Mouse (Mus musculus): ENCODE data around the gene Actr3.
"Not testable (repeated sequence)": the region's sequence is repeated elsewhere in the genome, so short reads cannot be mapped to it uniquely, and the experiment has no call there.

The Actr3 gene

DNA sequence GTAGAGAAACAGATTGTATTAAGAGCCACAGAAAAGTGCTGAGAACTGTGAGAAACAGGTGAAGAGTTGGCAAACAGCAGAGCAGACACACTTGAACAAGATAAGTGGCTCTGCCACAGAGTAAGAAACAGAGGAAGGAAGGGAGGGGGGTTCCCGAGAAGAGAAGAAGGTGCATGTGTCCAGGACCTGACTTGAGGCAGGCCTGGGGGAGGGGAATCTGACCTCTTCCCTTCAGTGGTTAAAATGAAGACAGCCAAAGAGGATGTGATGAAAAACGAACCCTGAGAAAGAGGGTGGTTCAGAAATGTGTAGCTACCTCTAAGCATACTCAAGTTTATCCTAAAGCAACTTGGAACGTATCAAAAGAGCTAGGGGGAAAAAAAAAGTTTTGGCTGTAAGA lies 2.4 kb upstream of the Actr3 start:
- peak; percentile 43 for DNase-seq

DNA sequence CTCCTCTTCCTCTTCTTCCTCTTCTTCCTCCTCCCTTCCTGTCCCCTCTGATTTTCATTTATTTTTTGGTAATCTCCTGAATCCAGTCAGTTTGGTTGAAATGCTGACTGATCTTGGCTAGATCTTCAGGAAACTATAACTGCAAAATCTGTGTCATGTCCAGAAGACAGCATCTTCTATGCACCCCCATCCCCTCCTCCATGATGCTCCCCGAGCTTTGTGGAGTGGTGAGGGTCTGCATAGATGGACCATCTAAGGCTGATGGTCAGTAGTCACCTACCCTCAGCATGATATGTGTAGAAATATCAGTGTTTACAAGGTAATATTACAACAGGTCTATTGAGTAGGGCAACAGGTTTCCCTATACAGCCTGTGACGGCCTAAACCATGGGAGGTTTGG lies 1.6 kb upstream of the Actr3 start:
- no peak for DNase-seq

DNA sequence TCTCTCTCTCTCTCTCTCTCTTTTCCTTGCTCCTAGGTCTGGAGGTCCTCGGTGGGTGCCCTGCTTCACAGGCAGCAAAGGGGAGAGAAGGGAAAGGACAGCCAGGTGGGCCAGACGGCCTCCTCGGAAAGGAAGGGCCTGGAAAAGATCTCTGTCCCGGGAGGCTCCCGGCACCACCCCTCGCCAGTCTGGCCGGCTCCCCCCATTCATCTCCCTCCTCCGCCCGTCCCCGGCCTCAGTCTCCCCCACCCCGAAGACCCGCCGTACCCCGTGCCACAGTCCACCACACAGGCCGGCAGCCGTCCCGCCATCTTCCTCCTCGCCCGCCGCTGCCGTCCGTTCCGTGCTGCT lies 534 bp downstream of the Actr3 start:
- no peak for DNase-seq

DNA sequence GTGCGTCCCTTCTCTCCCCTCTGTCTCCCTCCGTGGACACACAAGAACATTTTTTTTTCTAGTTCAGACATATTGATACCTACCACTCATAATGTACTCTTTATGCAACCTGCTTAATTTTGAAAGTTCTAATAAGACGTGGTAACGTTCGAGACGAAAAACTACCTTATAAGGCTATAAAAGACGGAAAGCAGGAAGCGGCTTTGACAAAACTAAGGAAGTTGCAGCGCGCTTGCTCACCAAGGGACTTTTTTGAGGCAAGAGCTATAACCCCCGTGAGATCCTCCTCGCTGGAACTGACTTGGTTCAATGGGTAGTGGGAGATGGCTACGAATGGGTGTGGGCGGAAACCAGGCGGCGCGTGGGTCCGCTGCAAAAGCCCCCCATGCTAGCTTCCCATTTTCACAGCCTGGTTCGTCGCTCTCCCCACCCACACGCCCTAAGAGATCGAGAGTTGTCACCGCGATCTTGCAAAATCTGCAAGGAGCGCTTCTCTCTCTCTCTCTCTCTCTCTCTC lies 984 bp downstream of the Actr3 start:
- peak; percentile 78 for DNase-seq

DNA sequence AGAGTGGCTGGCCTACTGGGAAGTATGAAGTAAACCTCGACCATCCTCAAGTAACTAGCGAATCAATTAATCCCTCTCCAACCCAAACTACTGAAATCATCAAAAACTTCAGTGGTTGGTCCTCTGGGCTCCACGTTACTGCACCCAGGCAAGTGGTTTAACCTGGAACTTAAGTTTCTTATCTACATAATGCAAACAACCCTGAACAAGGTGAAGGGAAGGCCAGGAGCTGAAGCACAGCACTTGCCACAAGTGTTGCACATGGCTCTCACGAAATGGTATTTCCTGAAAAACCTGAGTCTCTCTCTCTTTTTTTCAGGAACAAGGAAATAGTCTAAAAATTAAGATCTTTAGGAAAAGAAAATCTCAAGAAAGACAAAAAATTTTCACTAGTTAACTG lies 4.2 kb downstream of the Actr3 start:
- DNase-seq: no peak

DNA sequence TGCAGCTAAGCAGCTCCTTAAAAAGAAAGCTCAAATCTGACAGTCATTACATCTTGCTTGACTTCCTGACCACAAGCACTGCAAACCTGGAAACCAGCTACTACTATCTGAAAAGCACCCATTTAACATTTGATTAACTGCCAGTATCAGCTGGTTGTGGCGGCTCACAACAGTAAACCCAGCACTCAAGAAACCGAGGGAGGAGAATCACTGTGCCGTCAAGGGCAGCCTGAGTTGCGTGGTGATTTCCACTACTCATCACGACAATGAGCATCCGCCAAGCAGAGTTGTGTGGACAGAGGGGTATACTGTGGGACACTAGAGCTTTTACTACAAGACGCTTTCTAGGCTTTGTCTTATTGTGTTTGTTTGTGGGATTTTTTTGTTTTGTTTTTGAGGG lies 4.8 kb downstream of the Actr3 start:
- DNase-seq: no peak

DNA sequence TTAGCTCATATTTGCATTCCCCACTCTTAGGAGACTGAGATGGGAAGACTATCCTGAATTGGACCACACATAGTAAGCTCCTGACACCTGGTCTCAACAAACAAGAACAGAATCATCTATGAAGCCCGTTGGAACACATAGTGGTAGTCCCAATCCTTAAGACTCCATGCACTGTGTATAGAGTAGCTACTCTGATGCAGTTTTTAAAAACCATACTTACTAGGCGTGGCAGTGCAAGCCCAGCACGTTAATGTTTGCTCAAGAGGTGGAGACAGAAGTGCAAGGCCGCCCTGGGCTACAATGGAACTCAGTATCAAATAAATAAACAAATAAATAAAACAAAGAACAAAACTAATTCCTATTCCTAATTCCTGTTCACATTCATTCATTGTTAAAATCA lies 5.5 kb downstream of the Actr3 start:
- DNase-seq: no peak

DNA sequence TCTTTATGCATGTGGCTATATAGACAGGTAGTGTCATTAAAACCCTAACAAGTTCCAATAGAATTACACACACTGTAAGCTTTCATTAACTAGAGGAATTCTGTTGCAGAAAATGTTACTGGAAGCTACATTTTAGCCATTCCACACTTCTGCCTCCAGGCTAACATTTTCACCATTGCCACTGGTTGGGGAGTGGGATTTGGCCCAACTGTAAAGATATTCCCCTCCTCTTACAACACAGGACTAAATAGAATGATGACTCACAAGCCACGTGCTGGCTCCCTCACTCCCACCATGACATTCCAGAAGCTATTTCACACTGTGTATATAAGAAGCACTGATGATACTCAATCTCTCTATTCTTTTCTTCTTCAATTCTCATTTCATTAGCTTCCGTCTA lies 7.2 kb downstream of the Actr3 start:
- no peak for DNase-seq

DNA sequence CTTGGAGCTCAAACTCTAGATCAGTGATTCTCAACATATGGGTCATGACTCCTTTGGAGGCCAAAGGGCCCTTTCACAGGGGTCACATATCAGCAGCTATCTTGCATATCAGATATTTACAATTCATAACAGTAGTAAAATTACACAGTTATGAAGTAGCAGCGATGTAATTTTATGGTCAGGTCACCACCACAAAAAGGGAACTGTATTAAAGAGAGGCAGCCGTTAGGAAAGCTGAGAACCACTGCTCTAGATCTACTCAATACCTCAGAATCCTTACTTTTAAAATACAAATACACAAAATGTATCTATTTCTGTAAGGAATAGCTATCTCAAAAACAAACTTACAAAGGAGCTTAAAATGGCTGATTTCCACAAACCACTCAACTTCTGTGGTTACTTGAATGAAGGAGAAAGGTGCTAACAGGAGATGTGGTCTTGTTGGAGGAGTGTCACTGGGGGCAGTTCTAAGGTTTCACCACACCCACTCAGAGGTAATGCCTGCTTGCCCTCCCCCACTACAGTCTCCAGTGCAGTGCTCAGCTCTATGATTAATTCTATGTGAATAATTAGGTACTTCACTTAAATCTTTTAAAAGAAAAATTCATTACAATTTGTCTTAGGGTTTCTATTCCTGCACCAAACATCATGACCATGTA lies 9.0 kb downstream of the Actr3 start:
- DNase-seq: no peak

DNA sequence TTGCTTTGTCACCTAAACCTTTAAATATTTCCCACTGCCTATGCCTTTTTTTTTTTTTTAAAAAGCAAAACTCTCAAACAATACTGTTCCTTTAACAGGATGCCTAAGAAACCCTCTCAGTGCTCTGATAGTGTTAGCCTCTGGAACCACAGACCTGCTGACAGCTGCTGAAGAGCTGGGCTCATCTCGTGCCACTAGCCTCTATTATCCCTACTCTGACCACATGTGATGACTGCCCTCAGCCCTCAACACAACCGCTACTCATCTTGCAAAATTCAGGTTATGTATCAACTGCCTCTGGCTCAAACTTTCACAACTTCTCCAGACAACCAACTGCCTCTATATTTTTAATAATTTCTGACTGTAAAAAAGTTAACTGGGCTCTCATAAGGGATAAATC lies 15.6 kb downstream of the Actr3 start:
- no peak for DNase-seq

DNA sequence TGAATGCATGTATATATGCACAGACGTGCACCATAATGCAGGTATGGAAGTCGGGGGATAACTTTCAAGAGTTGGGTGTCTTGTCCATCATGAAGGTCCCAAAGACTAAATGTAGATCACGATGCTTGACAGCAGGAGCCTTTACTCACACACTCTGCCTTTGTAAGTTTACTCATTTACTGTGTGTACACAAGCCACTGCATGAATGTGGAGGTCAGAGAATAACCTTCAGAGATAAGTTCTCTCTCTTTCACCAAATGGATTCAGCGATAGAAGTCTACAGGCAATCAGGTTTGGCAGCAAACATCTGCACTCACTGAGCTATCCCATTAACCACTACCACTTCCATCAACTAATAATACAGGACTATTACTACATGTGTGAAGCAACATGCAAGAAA lies 16.8 kb downstream of the Actr3 start:
- DNase-seq: no peak

DNA sequence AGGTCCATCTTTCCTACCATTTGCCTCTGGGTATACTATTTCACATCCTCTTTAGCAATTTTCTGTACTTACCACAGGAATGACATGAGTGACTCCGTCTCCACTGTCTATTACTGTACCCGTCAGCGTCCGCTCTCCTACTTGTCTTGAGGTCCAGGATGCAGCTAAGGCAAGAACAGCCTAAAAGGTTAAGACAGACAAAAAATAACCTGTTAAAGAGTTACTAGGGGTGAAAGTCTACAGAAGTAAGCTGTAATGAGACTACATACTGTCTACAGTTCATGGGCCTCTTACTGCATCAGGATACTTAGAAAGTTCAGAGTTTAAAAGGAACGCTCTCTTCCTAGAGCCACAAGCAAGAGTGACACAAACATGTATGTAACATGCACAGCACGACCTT lies 28.3 kb downstream of the Actr3 start:
- DNase-seq: no peak

DNA sequence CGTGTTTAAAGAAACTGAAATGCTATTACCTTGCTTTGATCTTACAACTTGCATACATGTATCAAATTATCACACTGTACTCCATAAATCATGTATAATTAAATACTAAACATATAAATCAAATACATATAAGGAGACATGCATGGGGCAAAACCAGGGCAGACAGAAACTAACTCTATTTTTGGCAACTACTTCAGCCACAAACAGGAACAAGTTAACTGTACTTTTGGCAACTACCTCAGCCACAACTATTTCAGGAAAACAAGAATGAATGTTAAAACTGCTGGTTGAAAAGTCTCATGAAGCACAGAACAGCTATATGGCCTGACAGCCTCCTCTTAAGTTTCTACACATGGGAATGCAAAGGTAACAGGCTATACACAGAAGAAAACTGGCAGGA lies 40.1 kb downstream of the Actr3 start:
- no peak for DNase-seq

DNA sequence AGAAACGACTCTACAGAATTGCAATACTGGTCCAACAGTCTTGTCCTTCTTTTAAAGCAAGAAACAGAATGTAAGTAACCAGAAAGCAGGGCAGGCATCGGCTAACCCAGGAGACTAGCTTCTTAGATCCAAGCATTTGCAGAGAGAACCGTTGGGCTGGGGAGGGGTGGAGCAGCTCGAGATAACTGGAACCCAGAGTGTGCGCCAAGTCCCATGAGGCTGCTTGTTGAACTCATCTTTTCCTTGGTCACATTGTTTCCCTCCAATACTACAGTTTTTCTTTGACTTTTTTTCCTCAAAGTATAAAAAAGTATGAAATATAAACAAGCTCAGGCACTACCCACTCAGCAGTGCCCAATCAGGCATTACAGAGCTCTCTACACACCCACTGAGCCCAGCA lies 42.2 kb downstream of the Actr3 start:
- not testable (repeated sequence) for DNase-seq

DNA sequence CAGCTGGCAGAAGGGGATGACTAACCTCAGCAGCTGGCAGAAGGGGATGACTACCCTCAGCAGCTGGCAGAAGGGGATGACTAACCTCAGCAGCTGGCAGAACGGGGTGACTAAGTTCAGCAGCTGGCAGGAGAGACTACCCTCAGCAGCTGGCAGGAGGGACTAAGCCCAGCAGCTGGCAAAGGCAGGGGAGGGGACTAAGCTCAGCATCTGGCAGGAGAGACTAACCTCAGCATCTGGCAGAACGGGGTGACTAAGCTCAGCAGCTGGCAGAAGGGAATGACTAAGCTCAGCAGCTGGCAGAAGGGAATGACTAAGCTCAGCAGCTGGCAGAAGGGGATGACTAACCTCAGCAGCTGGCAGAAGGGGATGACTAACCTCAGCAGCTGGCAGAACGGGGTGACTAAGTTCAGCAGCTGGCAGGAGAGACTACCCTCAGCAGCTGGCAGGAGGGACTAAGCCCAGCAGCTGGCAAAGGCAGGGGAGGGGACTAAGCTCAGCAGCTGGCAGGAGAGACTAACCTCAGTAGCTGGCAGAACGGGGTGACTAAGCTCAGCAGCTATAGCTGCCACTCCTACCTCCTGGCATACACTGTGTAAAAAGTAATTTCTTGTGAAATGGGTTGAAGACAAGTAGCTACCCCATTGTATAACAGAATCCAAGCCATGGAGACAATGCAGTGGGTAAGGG lies 45.3 kb downstream of the Actr3 start:
- not testable (repeated sequence) for DNase-seq

DNA sequence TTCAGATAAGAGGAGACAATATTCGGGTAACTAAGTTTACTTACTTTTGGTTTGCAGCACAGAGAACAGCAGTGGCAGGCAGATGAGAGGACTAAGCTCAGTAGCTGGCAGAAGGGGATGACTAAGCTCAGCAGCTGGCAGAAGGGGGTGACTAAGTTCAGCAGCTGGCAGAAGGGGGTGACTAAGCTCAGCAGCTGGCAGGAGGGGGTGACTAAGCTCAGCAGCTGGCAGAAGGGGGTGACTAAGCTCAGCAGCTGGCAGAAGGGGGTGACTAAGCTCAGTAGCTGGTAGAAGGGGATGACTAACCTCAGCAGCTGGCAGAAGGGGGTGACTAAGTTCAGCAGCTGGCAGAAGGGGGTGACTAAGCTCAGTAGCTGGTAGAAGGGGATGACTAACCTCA lies 45.9 kb downstream of the Actr3 start:
- not testable (repeated sequence) for DNase-seq

DNA sequence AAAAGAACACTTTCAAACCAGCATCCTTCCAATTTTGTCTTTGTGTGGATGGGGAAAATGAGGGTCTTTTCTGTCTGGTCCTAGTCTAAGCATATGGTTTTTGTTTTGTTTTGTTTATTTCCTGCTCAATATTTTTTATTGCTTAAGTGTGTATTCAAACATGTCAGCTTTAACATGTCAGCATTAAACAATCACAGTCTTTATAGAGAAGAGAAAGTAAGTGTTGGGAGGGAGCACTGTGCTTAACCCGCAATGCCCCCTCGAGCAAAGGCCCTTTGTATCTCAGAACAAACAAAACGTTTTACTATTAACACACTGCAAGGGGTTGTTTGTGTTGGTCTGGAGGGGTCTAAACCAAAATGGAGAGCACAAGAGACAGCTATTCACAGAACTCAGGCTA lies 47.2 kb downstream of the Actr3 start:
- no peak for DNase-seq

DNA sequence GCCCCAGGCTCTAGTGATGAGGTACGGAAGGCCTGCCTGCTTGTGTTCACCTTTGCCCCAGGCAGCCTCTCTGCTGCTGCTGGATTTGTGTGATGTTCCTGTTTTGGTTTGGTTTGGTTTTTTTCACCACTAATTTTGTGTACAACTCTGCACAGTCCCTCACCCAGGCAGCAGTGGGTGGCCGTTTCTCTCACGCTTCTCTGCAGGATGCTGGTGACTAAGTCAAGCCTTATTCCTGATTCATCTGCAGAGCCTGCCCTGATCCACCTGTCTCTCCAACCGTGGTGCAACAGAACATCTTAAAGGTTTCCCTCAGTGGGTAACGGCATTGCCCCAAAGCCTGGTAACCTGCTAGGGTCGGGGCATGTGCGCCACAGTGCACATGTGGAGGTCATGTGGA lies 49.3 kb downstream of the Actr3 start:
- DNase-seq: no peak

DNA sequence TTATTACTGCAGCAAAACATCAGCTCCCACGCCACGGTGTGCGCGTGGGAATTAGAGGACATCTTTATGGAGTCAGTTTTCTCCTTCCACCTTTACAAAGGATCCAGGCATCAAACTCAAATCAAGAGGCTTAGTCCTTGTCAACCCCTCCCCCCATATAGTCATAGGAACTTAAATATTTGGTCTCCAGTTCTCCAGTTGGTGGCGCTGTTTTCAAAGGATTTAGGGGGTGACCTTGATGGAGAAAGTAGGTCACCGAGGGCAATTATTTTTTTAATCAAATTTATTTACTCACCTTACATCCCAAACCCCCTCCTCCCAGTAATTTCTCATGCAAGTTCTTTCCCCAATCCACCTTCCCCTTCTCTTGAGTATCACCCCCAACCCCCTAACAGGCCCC lies 52.9 kb downstream of the Actr3 start:
- peak; percentile 50 for DNase-seq

DNA sequence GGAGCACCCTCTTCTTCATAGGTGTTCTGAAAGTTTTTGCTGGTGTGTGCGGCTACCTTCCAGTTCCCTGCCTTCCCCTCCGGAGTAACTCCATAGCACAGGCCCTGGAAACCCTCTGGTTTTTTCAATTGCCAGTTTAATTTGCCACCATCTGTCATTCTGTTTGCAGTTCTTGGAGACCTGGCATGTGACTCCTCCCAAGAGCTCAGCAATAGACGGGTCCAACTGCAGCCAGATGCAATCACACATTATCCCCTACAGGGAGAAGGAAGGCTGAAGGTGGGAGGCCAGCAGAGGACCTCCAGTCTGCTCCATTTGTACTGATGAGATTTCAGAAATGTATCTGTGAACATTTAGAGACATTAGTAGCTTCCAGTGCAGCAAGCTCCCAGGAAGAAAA lies 56.6 kb downstream of the Actr3 start:
- DNase-seq: no peak

DNA sequence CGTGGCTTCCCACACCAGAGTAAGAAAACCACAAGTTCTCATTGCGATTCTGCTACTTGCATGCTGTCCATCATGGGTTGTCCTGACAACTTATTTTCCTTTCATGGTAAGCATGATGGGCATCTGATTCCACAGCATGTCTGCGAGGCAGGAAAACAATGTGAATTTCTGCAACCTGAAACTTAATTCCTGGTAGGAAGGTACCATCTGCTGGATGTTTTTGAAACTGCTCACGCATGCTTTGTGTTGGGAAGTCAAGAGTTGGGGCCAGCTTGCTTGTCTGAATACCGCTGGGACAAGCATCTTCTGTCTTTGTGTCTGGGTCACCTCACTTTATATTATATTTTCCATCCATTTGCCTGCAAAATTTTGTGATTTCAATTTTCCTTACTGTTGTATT lies 62.7 kb downstream of the Actr3 start:
- no peak for DNase-seq

DNA sequence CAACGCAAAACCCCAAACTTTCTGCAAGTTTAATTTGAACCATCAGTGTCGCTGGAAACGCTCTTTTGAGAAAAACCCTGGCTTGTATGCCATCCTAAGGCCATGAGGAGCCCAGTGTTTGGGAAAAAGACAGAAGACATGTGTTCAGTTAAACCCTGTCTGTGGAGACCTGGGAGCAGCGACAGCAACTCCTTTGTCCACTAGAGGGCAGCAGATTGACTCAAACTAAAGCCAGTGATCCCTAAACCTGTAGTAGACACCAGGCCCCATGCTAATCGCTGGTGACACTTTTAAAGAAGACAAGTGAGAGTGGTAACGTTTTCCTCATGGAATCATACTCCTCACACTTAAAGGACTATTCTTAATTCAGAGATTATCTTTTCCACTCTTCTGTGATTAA lies 64.7 kb downstream of the Actr3 start:
- peak; percentile 55 for DNase-seq

DNA sequence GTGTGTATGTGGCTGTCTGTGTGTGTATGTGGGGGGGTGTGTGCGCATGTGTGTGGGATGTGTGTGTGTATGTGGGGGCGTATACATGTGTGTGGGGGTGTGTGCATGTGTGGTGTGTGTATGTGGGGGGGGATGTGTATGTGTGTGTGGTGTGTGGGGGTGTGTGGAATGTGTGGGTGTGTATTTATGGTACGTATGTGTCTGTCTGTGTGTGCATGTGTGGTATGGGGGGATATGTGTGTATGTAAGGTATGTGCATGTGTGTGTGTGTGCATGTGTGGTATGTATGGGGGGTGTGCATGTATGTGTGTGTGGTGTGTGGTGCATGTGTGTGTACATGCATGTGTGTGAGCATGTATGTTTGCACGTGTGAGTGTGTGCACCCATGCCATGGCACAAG lies 70.0 kb downstream of the Actr3 start:
- no peak for DNase-seq

DNA sequence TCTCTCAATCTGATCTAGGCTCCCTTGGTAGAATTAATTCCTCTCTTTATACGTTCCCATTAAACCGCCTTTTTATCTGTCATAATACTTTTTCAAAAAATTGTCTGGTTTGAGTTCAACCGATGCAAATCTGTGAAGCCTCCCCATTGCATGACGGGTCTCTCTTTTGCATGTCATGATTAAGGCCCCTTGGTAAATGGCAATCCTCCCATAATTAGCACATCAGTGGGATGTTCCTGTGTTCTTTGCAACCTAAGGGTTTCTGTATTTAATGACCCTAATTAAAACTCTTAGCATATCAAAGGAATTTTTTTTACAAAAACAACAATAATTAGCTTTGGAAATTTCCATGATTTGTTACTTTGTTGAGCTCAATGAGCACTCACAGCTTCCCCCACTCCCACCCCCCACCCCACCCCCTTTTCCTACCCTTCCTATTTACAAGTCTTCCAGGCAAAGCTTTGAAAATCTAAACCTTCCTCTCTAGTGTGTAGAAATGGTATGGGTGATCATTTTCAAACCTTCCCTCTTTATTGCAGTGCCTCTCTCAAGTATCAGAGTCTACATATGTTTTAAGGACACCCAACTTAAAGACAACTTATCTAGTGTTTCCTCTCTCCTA lies 84.0 kb downstream of the Actr3 start:
- no peak for DNase-seq

DNA sequence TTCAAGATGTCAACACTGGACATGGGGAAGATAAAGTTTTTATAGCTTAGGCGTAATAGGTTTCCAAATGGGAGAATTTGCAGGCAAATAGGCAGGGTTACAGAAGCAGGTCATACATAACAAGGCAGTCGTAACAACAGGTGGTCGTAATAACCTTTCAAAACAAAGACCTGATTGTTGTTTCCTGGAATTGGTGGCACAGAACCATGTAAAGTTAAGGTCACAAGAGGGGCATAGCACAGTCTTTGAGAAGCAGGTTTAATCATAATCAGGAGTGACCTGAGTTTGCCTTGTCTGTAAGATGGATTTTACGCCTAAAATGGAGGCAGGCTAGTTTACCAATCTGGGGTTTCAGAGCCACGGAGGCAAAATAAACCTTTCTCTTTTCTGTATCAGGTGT lies 84.7 kb downstream of the Actr3 start:
- no peak for DNase-seq

Measured in thymus, postnatal 14 days (tissue).